Mouse (Mus musculus): Measurements from ENCODE around the gene Skiv2l. TPM values are rescaled to one million over a fixed set of nuclear protein-coding genes. Genes with fewer than 3 reads are reported as not detected.
"Not testable (repeated sequence)": the region's sequence is repeated elsewhere in the genome, so short reads cannot be mapped to it uniquely, and the experiment has no call there.

Gene Skiv2l
- polyA plus RNA-seq, 1 experiment from 2014 or later = 43.7 TPM

GRCm38 (mm10) chr17:34811275-34811674 is 38.7 kb downstream of the Skiv2l start:
- 64% methylated on average over 15 of the region's 15 CpGs for WGBS
- H3K36me3 ChIP-seq (ENCODE audit: control insufficient read depth, insufficient read depth, low read length) = no peaks in the 10 kb centered on the region
- H3K4me1 ChIP-seq (replicated peaks; ENCODE audit: control insufficient read depth, insufficient read depth, low read length) = no peaks in the 10 kb centered on the region
- H3K9me3 ChIP-seq (ENCODE audit: control insufficient read depth, low read length) = no peaks in the 10 kb centered on the region
- H3K27me3 ChIP-seq (replicated peaks; ENCODE audit: control insufficient read depth, insufficient read depth, low read length) = no peaks in the 10 kb centered on the region
- DNase-seq (ENCODE audit: low spot score) = no peak
- no peak for ATAC-seq (replicated peaks; ENCODE audit: low FRiP score)
- H3K4me3 ChIP-seq (ENCODE audit: low read depth, low read length) = no peak overlapping the region
- H3K4me2 ChIP-seq = no peak overlapping the region
- no peak overlapping the region for H3K27ac ChIP-seq (ENCODE audit: low read depth, low read length)
- H3K9ac ChIP-seq (ENCODE audit: low read depth, low read length) = no peak overlapping the region

GRCm38 (mm10) chr17:34810811-34811210 is 39.2 kb downstream of the Skiv2l start:
- H3K4me1 ChIP-seq (replicated peaks; ENCODE audit: control insufficient read depth, insufficient read depth, low read length); DNase-seq (ENCODE audit: low spot score); H3K9me3 ChIP-seq (ENCODE audit: control insufficient read depth, low read length); H3K9ac ChIP-seq (ENCODE audit: low read depth, low read length); H3K27ac ChIP-seq (ENCODE audit: low read depth, low read length); ATAC-seq (replicated peaks; ENCODE audit: low FRiP score); H3K4me2 ChIP-seq; H3K27me3 ChIP-seq (replicated peaks; ENCODE audit: control insufficient read depth, insufficient read depth, low read length); H3K36me3 ChIP-seq (ENCODE audit: control insufficient read depth, insufficient read depth, low read length); H3K4me3 ChIP-seq (ENCODE audit: low read depth, low read length): not testable (repeated sequence)
- 75% methylated on average over 8 of the region's 8 CpGs for WGBS

GRCm38 (mm10) chr17:34810411-34810810 is 39.6 kb downstream of the Skiv2l start:
- not testable (repeated sequence) for H3K27ac ChIP-seq (ENCODE audit: low read depth, low read length); H3K36me3 ChIP-seq (ENCODE audit: control insufficient read depth, insufficient read depth, low read length); DNase-seq (ENCODE audit: low spot score); H3K9ac ChIP-seq (ENCODE audit: low read depth, low read length); H3K4me3 ChIP-seq (ENCODE audit: low read depth, low read length); H3K27me3 ChIP-seq (replicated peaks; ENCODE audit: control insufficient read depth, insufficient read depth, low read length); ATAC-seq (replicated peaks; ENCODE audit: low FRiP score); H3K4me1 ChIP-seq (replicated peaks; ENCODE audit: control insufficient read depth, insufficient read depth, low read length); H3K4me2 ChIP-seq; H3K9me3 ChIP-seq (ENCODE audit: control insufficient read depth, low read length)
- WGBS = 84% methylated on average over 5 of the region's 5 CpGs

- WGBS = 78% methylated on average over 6 of the region's 6 CpGs
- Histone ChIP-seq H3K27me3 (replicated peaks; ENCODE audit: control insufficient read depth, insufficient read depth, low read length) (no peaks in the 10 kb centered on the region), H3K4me2 (no peak overlapping the region), H3K4me3 (ENCODE audit: low read depth, low read length) (no peak overlapping the region), H3K4me1 (replicated peaks; ENCODE audit: control insufficient read depth, insufficient read depth, low read length) (no peaks in the 10 kb centered on the region), H3K9ac (ENCODE audit: low read depth, low read length) (no peak overlapping the region), H3K27ac (ENCODE audit: low read depth, low read length) (no peak overlapping the region), H3K36me3 (ENCODE audit: control insufficient read depth, insufficient read depth, low read length) (no peaks in the 10 kb centered on the region), H3K9me3 (ENCODE audit: control insufficient read depth, low read length) (peaks cover 4% of the 10 kb centered on the region; the same call in 1 of the 2 replicates)
- DNase-seq (ENCODE audit: low spot score) = no peak
- ATAC-seq (replicated peaks; ENCODE audit: low FRiP score) = no peak
Observed at GRCm38 (mm10) chr17:34808599-34809205, 41.3 kb downstream of the Skiv2l start.

GRCm38 (mm10) chr17:34807176-34807575 is 42.8 kb downstream of the Skiv2l start:
- WGBS = 58% methylated on average over 3 of the region's 3 CpGs
- no peaks in the 10 kb centered on the region for H3K4me1 ChIP-seq (replicated peaks; ENCODE audit: control insufficient read depth, insufficient read depth, low read length)
- H3K4me2 ChIP-seq = no peak overlapping the region
- no peak overlapping the region for H3K9ac ChIP-seq (ENCODE audit: low read depth, low read length)
- H3K36me3 ChIP-seq (ENCODE audit: control insufficient read depth, insufficient read depth, low read length) = no peaks in the 10 kb centered on the region
- no peak overlapping the region for H3K27ac ChIP-seq (ENCODE audit: low read depth, low read length)
- no peak overlapping the region for H3K4me3 ChIP-seq (ENCODE audit: low read depth, low read length)
- no peaks in the 10 kb centered on the region for H3K27me3 ChIP-seq (replicated peaks; ENCODE audit: control insufficient read depth, insufficient read depth, low read length)
- DNase-seq (ENCODE audit: low spot score) = no peak
- ATAC-seq (replicated peaks; ENCODE audit: low FRiP score) = no peak
- peaks cover 4% of the 10 kb centered on the region; the same call in 1 of the 2 replicates for H3K9me3 ChIP-seq (ENCODE audit: control insufficient read depth, low read length)

- H3K36me3 ChIP-seq (ENCODE audit: control insufficient read depth, insufficient read depth, low read length) = no peaks in the 10 kb centered on the region
- DNase-seq (ENCODE audit: low spot score) (no peak), ATAC-seq (replicated peaks; ENCODE audit: low FRiP score) (no peak)
- H3K4me2 ChIP-seq = no peak overlapping the region
- no peaks in the 10 kb centered on the region for H3K4me1 ChIP-seq (replicated peaks; ENCODE audit: control insufficient read depth, insufficient read depth, low read length)
- no peak overlapping the region for H3K4me3 ChIP-seq (ENCODE audit: low read depth, low read length)
- no peaks in the 10 kb centered on the region for H3K27me3 ChIP-seq (replicated peaks; ENCODE audit: control insufficient read depth, insufficient read depth, low read length)
- H3K27ac ChIP-seq (ENCODE audit: low read depth, low read length) = no peak overlapping the region
- H3K9ac ChIP-seq (ENCODE audit: low read depth, low read length) = no peak overlapping the region
- WGBS = 63% methylated on average over 6 of the region's 6 CpGs
- peaks cover 4% of the 10 kb centered on the region; the same call in 1 of the 2 replicates for H3K9me3 ChIP-seq (ENCODE audit: control insufficient read depth, low read length)
Observed at GRCm38 (mm10) chr17:34804871-34805562, 45.0 kb downstream of the Skiv2l start.

- WGBS = 89% methylated on average over 5 of the region's 6 CpGs
- not testable (repeated sequence) for ATAC-seq (replicated peaks; ENCODE audit: low FRiP score); H3K27ac ChIP-seq (ENCODE audit: low read depth, low read length)
Observed at GRCm38 (mm10) chr17:34804301-34804700, 45.7 kb downstream of the Skiv2l start, which contains the start of gene Cyp21a1. Cyp21a1 (minus strand) TSS chr17:34804561.

GRCm38 (mm10) chr17:34803367-34803766 is 46.6 kb downstream of the Skiv2l start:
- H3K4me1 ChIP-seq (replicated peaks; ENCODE audit: control insufficient read depth, insufficient read depth, low read length); H3K9ac ChIP-seq (ENCODE audit: low read depth, low read length); H3K36me3 ChIP-seq (ENCODE audit: control insufficient read depth, insufficient read depth, low read length); H3K4me3 ChIP-seq (ENCODE audit: low read depth, low read length); DNase-seq (ENCODE audit: low spot score); H3K4me2 ChIP-seq; H3K9me3 ChIP-seq (ENCODE audit: control insufficient read depth, low read length); H3K27me3 ChIP-seq (replicated peaks; ENCODE audit: control insufficient read depth, insufficient read depth, low read length); H3K27ac ChIP-seq (ENCODE audit: low read depth, low read length); ATAC-seq (replicated peaks; ENCODE audit: low FRiP score): not testable (repeated sequence)
- 87% methylated on average over 6 of the region's 6 CpGs for WGBS

More at GRCm38 (mm10) chr17:34804301-34804700, 45.7 kb downstream of the Skiv2l start, which contains the start of gene Cyp21a1:
- not testable (repeated sequence) for H3K4me2 ChIP-seq; DNase-seq (ENCODE audit: low spot score); H3K36me3 ChIP-seq (ENCODE audit: control insufficient read depth, insufficient read depth, low read length); H3K4me3 ChIP-seq (ENCODE audit: low read depth, low read length); H3K9me3 ChIP-seq (ENCODE audit: control insufficient read depth, low read length); H3K27me3 ChIP-seq (replicated peaks; ENCODE audit: control insufficient read depth, insufficient read depth, low read length); H3K4me1 ChIP-seq (replicated peaks; ENCODE audit: control insufficient read depth, insufficient read depth, low read length); H3K9ac ChIP-seq (ENCODE audit: low read depth, low read length)

- H3K36me3 ChIP-seq (ENCODE audit: control insufficient read depth, insufficient read depth, low read length); H3K27ac ChIP-seq (ENCODE audit: low read depth, low read length); H3K4me1 ChIP-seq (replicated peaks; ENCODE audit: control insufficient read depth, insufficient read depth, low read length); H3K27me3 ChIP-seq (replicated peaks; ENCODE audit: control insufficient read depth, insufficient read depth, low read length); H3K4me3 ChIP-seq (ENCODE audit: low read depth, low read length); DNase-seq (ENCODE audit: low spot score); ATAC-seq (replicated peaks; ENCODE audit: low FRiP score); H3K9me3 ChIP-seq (ENCODE audit: control insufficient read depth, low read length); H3K9ac ChIP-seq (ENCODE audit: low read depth, low read length); H3K4me2 ChIP-seq: not testable (repeated sequence)
- WGBS = 90% methylated on average over 9 of the region's 9 CpGs
Observed at GRCm38 (mm10) chr17:34802756-34803155, 47.3 kb downstream of the Skiv2l start.

Measured in liver, embryonic 11.5 days (tissue).